Mouse (Mus musculus): Measurements from ENCODE around the gene Clca3b. TPM values are rescaled to one million over a fixed set of nuclear protein-coding genes. Genes with fewer than 3 reads are reported as not detected.

Gene Clca3b
- polyA plus RNA-seq (2021; fragmentation: Nextera tagmentation), result not detected in 2 replicates
- long read RNA-seq, experiment 1, result 0 reads
- long read RNA-seq, experiment 2, result 0 reads

DNA sequence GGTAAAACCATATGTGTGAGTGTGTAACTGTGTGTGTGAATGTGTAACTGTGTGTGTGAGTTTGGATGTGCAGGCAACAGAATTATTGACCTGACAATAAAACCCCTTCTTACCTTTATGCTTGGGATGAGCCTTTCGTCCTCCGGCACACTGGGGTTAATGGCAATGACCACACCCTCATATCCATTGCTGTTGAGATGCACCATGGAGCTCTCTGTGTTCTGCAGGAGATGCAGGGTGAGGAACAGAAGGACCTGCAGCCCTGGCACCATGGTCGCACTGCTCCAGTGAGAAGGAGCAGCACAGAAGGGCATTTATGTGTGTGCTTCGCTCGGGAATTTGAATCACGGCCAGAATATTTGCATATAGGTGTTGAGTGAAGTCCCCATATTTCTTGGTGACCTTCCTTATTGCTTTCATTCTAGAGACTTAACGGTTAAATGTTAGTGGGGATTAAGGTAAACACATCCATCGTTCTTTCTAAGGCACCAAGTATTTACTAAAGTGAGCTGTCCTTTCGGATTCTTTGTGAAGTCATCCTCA, at the start of gene Clca3b:
Gene Clca3b, minus strand, starts transcription at position 344 of the 543 bp plus-strand sequence.

DNA sequence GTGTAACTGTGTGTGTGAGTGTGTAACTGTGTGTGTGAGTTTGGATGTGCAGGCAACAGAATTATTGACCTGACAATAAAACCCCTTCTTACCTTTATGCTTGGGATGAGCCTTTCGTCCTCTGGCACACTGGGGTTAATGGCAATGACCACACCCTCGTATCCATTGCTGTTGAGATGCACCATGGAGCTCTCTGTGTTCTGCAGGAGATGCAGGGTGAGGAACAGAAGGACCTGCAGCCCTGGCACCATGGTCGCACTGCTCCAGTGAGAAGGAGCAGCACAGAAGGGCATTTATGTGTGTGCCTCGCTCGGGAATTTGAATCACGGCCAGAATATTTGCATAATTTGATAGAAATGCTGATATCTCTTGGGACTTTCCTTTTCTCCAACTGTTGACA, 29.9 kb downstream of the Clca3b start, which contains the start of gene Clca3a2:
Gene Clca3a2, minus strand, starts transcription at position 276 of the 400 bp plus-strand sequence.

Other genes starting within 250 kb of the Clca3b start
- gene Sh3glb1, start 129.0 kb downstream of the Clca3b start, polyA plus RNA-seq (2021; fragmentation: Nextera tagmentation), result 40.5 and 68.8 TPM in 2 replicates
- 0.06 and 0.17 TPM in 2 replicates for gene Clca3a1, start 88.4 kb downstream of the Clca3b start, polyA plus RNA-seq (2021; fragmentation: Nextera tagmentation)
- gene Clca3a2, start 29.9 kb downstream of the Clca3b start, polyA plus RNA-seq (2021; fragmentation: Nextera tagmentation), result 0.07 TPM in 1 of 2 replicates, not detected in the other
- gene Clca4b, start 83.2 kb upstream of the Clca3b start, polyA plus RNA-seq (2021; fragmentation: Nextera tagmentation), result not detected in 2 replicates
- not detected in 2 replicates for gene Clca4a, start 125.7 kb upstream of the Clca3b start, polyA plus RNA-seq (2021; fragmentation: Nextera tagmentation)
- not detected in 2 replicates for gene Clca1, start 183.4 kb upstream of the Clca3b start, polyA plus RNA-seq (2021; fragmentation: Nextera tagmentation)

Data from left cerebral cortex, adult 6 months (tissue).